ENCODE assay signal across 9 mouse cellular contexts in genomic region chr4:110050393-110051280, GRCm38 (mm10).
A peak's percentile ranks its signal among the peaks of the same experiment; 100 is the strongest.
DNase-seq lines count a peak whose midpoint lies in the region; ATAC-seq lines count a peak whose summit lies in the region.
"Had no signal": no experiment of that assay in that cellular context is flagged by ENCODE, and none has a peak within 500 bp of the region (broad histone marks: within the 10 kb centered on the region; RNA-seq: fewer than 3 reads in every experiment).

No protein-coding gene starts in this region.

- no peaks in the 10 kb centered on the region for H3K27me3 ChIP-seq in forebrain, embryonic 14.5 days (replicated peaks; ENCODE audit: control insufficient read depth, insufficient read depth, low read length)
- H3K27me3 ChIP-seq in liver, embryonic 15.5 days, result peaks cover 21% of the 10 kb centered on the region
- no peaks in the 10 kb centered on the region for H3K27me3 ChIP-seq in neural tube, embryonic 14.5 days (ENCODE audit: control insufficient read depth, insufficient read depth, low read length)

- no peaks in the 10 kb centered on the region for H3K36me3 ChIP-seq in forebrain, embryonic 14.5 days (ENCODE audit: control insufficient read depth, insufficient read depth, low read length)
- no peaks in the 10 kb centered on the region for H3K36me3 ChIP-seq in liver, embryonic 15.5 days (replicated peaks)
- no peaks in the 10 kb centered on the region for H3K36me3 ChIP-seq in neural tube, embryonic 14.5 days (ENCODE audit: control insufficient read depth, insufficient read depth, low read length)
- H3K36me3 ChIP-seq: G1E had no signal

- H3K4me2 ChIP-seq in forebrain, embryonic 14.5 days (ENCODE audit: low read length), result peak overlapping the region; percentile 66
- peak overlapping the region; percentile 62 for H3K4me2 ChIP-seq in liver, embryonic 15.5 days
- H3K4me2 ChIP-seq in neural tube, embryonic 14.5 days (ENCODE audit: low read depth, low read length), result peak overlapping the region; percentile 55

- H3K4me1 ChIP-seq in forebrain, embryonic 14.5 days (ENCODE audit: control insufficient read depth, insufficient read depth, low read length), result 0 out of 2 replicates have a peak, but pooled peaks cover 5% of the 10 kb centered on the region
- H3K4me1 ChIP-seq in liver, embryonic 15.5 days (replicated peaks), result peaks cover 9% of the 10 kb centered on the region
- peaks cover 4% of the 10 kb centered on the region; the same call in 1 of the 2 replicates for H3K4me1 ChIP-seq in neural tube, embryonic 14.5 days (ENCODE audit: control insufficient read depth, insufficient read depth, low read length)

- DNase-seq in CD4-positive helper T cell, adult 2 months (ENCODE audit: low read depth, low spot score), result peak; percentile 29
- peak; percentile 42 for DNase-seq in c-Kit-positive CD71-positive TER-119-negative erythroid progenitor cells, embryonic 14.5 days (ENCODE audit: low read depth)
- peak; percentile 88 for DNase-seq in forebrain, embryonic 14.5 days (ENCODE audit: low spot score)
- DNase-seq in heart, postnatal 10 days, result peak; percentile 88 to 92
- peak; percentile 94 to 96 for DNase-seq in kidney, postnatal 4 days
- DNase-seq in testis, postnatal 10 days (ENCODE audit: low spot score), result peak; percentile 96

- peak overlapping the region; percentile 41 for H3K4me3 ChIP-seq in forebrain, embryonic 14.5 days (ENCODE audit: low read depth, low read length)
- H3K4me3 ChIP-seq in liver, embryonic 15.5 days (replicated peaks), result peak overlapping the region; percentile 30
- peak overlapping the region; percentile 34 for H3K4me3 ChIP-seq in neural tube, embryonic 14.5 days (ENCODE audit: low read depth, low read length)

- H3K9me3 ChIP-seq in forebrain, embryonic 14.5 days (replicated peaks; ENCODE audit: control insufficient read depth, low read length), result no peaks in the 10 kb centered on the region
- H3K9me3 ChIP-seq in liver, embryonic 15.5 days (replicated peaks), result no peaks in the 10 kb centered on the region
- no peaks in the 10 kb centered on the region for H3K9me3 ChIP-seq in neural tube, embryonic 14.5 days (ENCODE audit: control insufficient read depth, low read length)

- H3K27ac ChIP-seq in forebrain, embryonic 14.5 days (ENCODE audit: low read depth, low read length), result no peak overlapping the region
- no peak overlapping the region for H3K27ac ChIP-seq in liver, embryonic 15.5 days (replicated peaks)
- peak overlapping the region; percentile 64 for H3K27ac ChIP-seq in neural tube, embryonic 14.5 days (ENCODE audit: low read depth, low read length)

- peak; percentile 96 for ATAC-seq in forebrain, embryonic 14.5 days
- peak; percentile 34; the same call in 1 of the 2 replicates for ATAC-seq in liver, embryonic 15.5 days (ENCODE audit: insufficient read depth)
- peak; percentile 96 for ATAC-seq in neural tube, embryonic 14.5 days (ENCODE audit: low read depth)

- H3K9ac ChIP-seq in forebrain, embryonic 14.5 days (ENCODE audit: low read length), result peak overlapping the region; percentile 60
- no peak overlapping the region for H3K9ac ChIP-seq in liver, embryonic 15.5 days
- peak overlapping the region; percentile 50 for H3K9ac ChIP-seq in neural tube, embryonic 14.5 days (replicated peaks; ENCODE audit: low read depth, low read length)

- WGBS in forebrain, embryonic 14.5 days, result 4% methylated on average over 37 of the region's 40 CpGs
- 4% methylated on average over 40 of the region's 40 CpGs for WGBS in liver, embryonic 15.5 days (ENCODE audit: insufficient replicate concordance)
- 5% methylated on average over 36 of the region's 40 CpGs for WGBS in neural tube, embryonic 14.5 days

- intact Hi-C loops in heart, postnatal 10 days (cut with DNase I), result loop anchor here (1.0 to 10.0 kb wide), 5 partner anchors 79 to 1577 kb away; no protein-coding TSS in a partner anchor

Comparison
In these comparisons a context has a peak if more than half of its experiments do, and no peak if none do; other contexts are left out.
1. DNase-seq: peak in every context shown above with its lines; median percentile 96 in testis, postnatal 10 days; 95 in kidney, postnatal 4 days; 90 in heart, postnatal 10 days; 88 in forebrain, embryonic 14.5 days; 42 in c-Kit-positive CD71-positive TER-119-negative erythroid progenitor cells, embryonic 14.5 days; 29 in CD4-positive helper T cell, adult 2 months.
2. ATAC-seq: peak in every context shown above with its lines; median percentile 96 in forebrain, embryonic 14.5 days; 96 in neural tube, embryonic 14.5 days; 34 in liver, embryonic 15.5 days.